Mouse (Mus musculus) intestine, postnatal 0 days (tissue): Measurements from ENCODE around the gene Pcdh9. TPM values are rescaled to one million over a fixed set of nuclear protein-coding genes. Genes with fewer than 3 reads are reported as not detected.

Source experiments
- ATAC-seq: fragments of 200-750 bp; cut with Nextera tagmentation; 2 replicates; pipeline ENCODE4 v1.8.0; 2017; ENCODE audit warnings: mild to moderate bottlenecking, moderate TSS enrichment, moderate library complexity
- H3K27ac ChIP-seq: fragments of 300-500 bp; sonication (generic); 2 replicates; pipeline ENCODE4 v1.5.1; 2014; ENCODE audit warnings: mild to moderate bottlenecking, low read depth, low read length, moderate library complexity
- H3K27me3 ChIP-seq: fragments of 300-500 bp; sonication (generic); replicated peaks from 2 replicates; pipeline ENCODE4 v1.6.1; 2014; ENCODE audit warnings: low read length, mixed read lengths; ENCODE audit not compliant: control insufficient read depth, insufficient read depth
- H3K36me3 ChIP-seq: fragments of 300-500 bp; sonication (generic); 2 replicates; pipeline ENCODE4 v1.6.1; 2014; ENCODE audit warnings: mild to moderate bottlenecking, moderate library complexity; ENCODE audit not compliant: control insufficient read depth, insufficient read depth
- H3K4me1 ChIP-seq: fragments of 300-500 bp; sonication (generic); replicated peaks from 2 replicates; pipeline ENCODE4 v1.6.1; 2014; ENCODE audit warnings: antibody characterized with exemption, low read length, mixed read lengths; ENCODE audit not compliant: control insufficient read depth, insufficient read depth
- H3K4me2 ChIP-seq: fragments of 300-500 bp; sonication (generic); replicated peaks from 2 replicates; pipeline ENCODE4 v1.6.1; 2014; ENCODE audit warnings: low read depth, mild to moderate bottlenecking, moderate library complexity
- H3K4me3 ChIP-seq: fragments of 300-500 bp; sonication (generic); 2 replicates; pipeline ENCODE4 v1.5.1; 2014; ENCODE audit warnings: low read depth, low read length
- H3K9ac ChIP-seq: fragments of 300-500 bp; sonication (generic); 2 replicates; pipeline ENCODE4 v1.6.1; 2014; ENCODE audit warnings: mild to moderate bottlenecking, low read depth, low read length
- H3K9me3 ChIP-seq: fragments of 300-500 bp; sonication (generic); 2 replicates; pipeline ENCODE4 v1.6.1; 2016; ENCODE audit warnings: mixed run types; ENCODE audit not compliant: control insufficient read depth
- CTCF ChIP-seq: sonication (generic); IDR thresholded peaks from 2 replicates; pipeline ENCODE4 v1.5.1; 2016; ENCODE audit warnings: low read depth, mild to moderate bottlenecking, control low read depth, antibody characterized with exemption, moderate library complexity
- WGBS: fragments of 180-500 bp; shearing (Covaris S2); extraction: QIAGEN DNeasy Blood & Tissue Kit; methylation state at CpG from one replicate; pipeline ENCODE4 v1.1.7; 2014; 5-methylcytosine and 5-hydroxymethylcytosine counted together
- polyA plus RNA-seq: library from polyadenylated mRNA; unstranded; fragments of >200 nt; fragmentation: Nextera tagmentation; extraction: Ambion mirVana; gene quantifications from 2 replicates; pipeline ENCODE4 v1.2.1, GENCODE M21; 2015

Gene Pcdh9
- polyA plus RNA-seq, 1 experiment from 2014 or later, result 3.6 TPM

DNA sequence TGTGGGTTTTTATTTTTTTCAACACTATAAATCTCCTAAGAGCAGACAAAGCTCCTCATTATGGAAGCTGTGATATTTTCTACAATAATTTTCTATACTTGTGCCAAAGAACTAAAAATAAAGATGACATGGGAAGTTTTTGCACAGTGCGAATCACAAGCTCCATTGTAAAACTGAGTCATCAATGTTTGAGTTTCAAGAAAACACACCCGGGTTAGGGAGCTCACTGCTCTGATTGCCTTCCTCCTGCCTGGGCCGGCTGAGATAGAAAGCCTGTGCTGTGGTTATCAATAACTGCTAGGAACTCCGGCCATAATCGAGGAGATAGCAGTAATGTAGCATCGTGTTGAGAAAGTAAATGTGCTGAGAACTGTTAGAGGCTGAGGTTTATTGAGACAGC lies 344.9 kb downstream of the Pcdh9 start:
- ATAC-seq, result no peak
- TF ChIP-seq CTCF, result no peak
- no peak overlapping the region for H3K27ac ChIP-seq
- no peaks in the 10 kb centered on the region for H3K9me3 ChIP-seq
- no peak overlapping the region for H3K9ac ChIP-seq
- no peaks in the 10 kb centered on the region for H3K4me1 ChIP-seq
- WGBS, result 40% methylated on average over 6 of the region's 6 CpGs
- no peaks in the 10 kb centered on the region for H3K27me3 ChIP-seq
- H3K36me3 ChIP-seq, result no peaks in the 10 kb centered on the region
- H3K4me2 ChIP-seq, result no peak overlapping the region
- H3K4me3 ChIP-seq, result no peak overlapping the region

DNA sequence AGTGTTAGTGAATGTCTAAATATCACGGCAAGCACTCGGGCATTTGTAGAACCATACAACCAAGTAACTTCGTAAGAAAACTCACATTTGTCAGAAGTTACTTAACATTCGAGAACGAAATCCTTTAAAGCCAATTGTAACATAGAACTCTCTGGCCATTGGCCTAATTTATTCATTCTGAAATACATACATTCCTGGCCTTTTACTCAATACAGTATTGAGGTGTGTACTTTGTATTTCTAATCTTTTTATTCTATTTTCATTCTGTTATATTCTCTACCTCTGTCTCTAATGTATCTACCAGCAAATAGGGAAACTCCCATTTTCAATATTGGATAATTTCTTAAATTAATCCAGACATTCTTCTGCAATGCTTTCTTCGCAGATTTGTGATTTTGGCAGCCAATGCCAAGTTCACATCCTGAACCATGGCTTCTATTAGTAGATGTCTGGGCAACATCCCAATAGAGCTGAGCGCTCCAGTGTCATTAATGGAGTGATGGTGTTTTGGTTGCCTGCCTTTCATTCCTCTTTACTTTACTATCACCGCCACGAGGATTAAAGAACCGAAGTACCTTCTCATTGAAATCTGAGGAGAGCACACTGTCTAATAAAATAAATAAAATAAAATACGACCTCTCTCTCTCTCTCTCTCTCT lies 346.4 kb downstream of the Pcdh9 start:
- Histone ChIP-seq H3K9ac (no peak overlapping the region), H3K4me1 (no peaks in the 10 kb centered on the region), H3K36me3 (no peaks in the 10 kb centered on the region), H3K4me2 (no peak overlapping the region), H3K9me3 (no peaks in the 10 kb centered on the region), H3K27me3 (no peaks in the 10 kb centered on the region), H3K27ac (no peak overlapping the region), H3K4me3 (no peak overlapping the region)
- 85% methylated on average over 11 of the region's 11 CpGs for WGBS
- TF ChIP-seq CTCF, result no peak
- no peak for ATAC-seq

DNA sequence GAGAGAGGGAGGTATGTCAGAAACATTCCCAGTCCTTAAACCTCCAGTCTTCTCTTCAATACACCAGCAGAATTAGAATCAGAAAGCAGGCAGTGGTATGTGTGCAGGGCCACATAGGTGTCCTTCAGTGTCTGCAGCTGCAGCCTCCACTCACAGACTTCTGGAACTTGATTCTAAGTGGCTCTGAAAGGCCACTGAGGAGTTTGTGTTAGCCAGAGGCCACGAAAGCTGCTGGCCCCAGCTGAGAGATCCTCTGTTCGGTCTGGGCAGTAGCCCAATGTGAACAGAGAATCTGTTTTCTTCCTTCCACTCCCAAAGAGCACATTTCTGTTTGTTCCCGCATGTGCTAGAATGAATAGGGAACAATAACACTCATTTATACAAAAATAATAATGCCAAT lies 346.9 kb downstream of the Pcdh9 start:
- no peaks in the 10 kb centered on the region for H3K4me1 ChIP-seq
- H3K9me3 ChIP-seq, result no peaks in the 10 kb centered on the region
- H3K27me3 ChIP-seq, result no peaks in the 10 kb centered on the region
- no peak overlapping the region for H3K9ac ChIP-seq
- 66% methylated on average over 3 of the region's 3 CpGs for WGBS
- no peak overlapping the region for H3K4me2 ChIP-seq
- H3K4me3 ChIP-seq, result no peak overlapping the region
- no peak for ATAC-seq
- no peaks in the 10 kb centered on the region for H3K36me3 ChIP-seq
- no peak overlapping the region for H3K27ac ChIP-seq
- TF ChIP-seq CTCF, result no peak

DNA sequence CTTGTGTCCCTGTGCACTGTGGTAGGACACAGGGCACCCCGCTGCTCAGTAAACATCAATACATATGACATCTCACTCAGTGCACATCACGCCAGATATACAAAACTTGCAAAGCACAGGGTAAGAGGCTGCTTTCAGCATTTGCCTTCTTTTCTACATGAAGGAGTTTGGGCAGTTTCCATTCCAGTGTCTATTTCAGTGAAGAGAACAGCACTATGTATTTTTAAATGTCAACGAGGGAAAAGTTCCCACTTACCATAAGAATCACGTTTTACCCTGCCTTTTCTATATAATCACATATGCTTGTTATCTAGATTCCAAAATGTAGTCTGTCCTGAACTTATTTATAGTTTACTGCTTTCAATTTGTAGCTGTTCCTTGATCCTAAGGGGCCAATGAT lies 355.6 kb downstream of the Pcdh9 start:
- Histone ChIP-seq H3K4me3 (no peak overlapping the region), H3K4me1 (no peaks in the 10 kb centered on the region), H3K27me3 (no peaks in the 10 kb centered on the region), H3K9ac (no peak overlapping the region), H3K27ac (no peak overlapping the region), H3K9me3 (no peaks in the 10 kb centered on the region), H3K36me3 (no peaks in the 10 kb centered on the region), H3K4me2 (no peak overlapping the region)
- TF ChIP-seq CTCF, result no peak
- 79% methylated on average over 4 of the region's 4 CpGs for WGBS
- no peak for ATAC-seq

DNA sequence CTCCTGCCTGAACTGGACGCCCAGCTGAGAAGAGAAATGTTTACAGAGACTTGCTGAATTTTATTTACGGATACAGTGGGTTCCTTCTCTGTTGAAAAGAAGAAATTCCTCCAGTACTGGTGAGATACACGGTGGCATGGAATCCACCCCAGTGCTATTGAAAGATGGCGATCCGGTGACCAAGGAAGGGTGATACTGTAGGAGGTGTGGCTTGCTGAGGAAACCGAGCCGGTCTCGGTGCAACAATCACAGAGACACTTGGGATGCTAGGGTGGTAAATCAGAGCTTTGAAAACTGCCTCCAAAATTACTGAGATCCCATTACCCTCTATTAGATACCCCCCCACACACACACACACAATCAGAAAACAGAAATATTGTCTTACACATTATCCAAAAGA lies 367.0 kb downstream of the Pcdh9 start:
- Histone ChIP-seq H3K9me3 (no peaks in the 10 kb centered on the region), H3K9ac (no peak overlapping the region), H3K4me2 (no peak overlapping the region), H3K4me3 (no peak overlapping the region), H3K36me3 (no peaks in the 10 kb centered on the region), H3K27me3 (no peaks in the 10 kb centered on the region), H3K4me1 (no peaks in the 10 kb centered on the region), H3K27ac (no peak overlapping the region)
- TF ChIP-seq CTCF, result no peak
- ATAC-seq, result no peak
- WGBS, result 63% methylated on average over 8 of the region's 8 CpGs

DNA sequence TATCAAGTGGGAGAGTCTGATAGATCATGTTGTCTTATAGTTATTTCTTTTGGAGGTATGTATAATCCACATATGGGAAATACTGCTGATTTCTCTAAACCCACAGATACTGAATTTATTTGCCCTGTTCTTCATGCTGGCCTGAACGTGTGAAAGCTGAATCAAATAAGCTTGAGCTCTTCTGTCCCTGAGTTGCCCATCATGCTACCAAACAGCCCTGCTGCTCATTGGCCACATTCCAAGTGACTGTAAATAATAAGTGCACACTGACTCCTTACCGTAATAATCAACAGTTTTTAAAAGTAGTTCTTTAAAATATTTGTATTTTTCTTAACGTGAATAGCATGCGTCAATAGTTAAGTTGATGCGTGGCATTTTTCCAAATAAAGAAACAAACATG lies 370.3 kb downstream of the Pcdh9 start:
- Histone ChIP-seq H3K27ac (no peak overlapping the region), H3K9me3 (no peaks in the 10 kb centered on the region), H3K4me3 (no peak overlapping the region), H3K27me3 (no peaks in the 10 kb centered on the region), H3K4me1 (no peaks in the 10 kb centered on the region), H3K36me3 (no peaks in the 10 kb centered on the region), H3K4me2 (no peak overlapping the region), H3K9ac (no peak overlapping the region)
- TF ChIP-seq CTCF, result no peak
- 72% methylated on average over 5 of the region's 5 CpGs for WGBS
- ATAC-seq, result no peak

DNA sequence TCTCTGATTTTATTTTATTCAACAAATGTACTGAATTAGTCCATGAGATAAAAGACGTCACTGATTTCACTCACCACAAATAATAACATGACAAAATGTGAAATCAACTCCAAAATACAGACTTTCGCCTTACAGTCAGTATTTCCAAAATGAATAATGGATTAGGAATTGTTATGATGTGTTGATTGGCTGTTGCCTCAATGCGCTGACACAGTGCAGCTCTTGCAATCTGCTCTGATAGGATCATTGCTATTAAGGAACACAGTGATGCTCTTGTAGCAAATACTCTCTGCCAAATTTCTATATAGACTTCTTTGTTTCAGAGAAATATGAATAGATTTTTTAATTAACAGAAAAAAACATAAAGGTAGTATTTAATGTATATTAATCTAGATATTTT lies 373.8 kb downstream of the Pcdh9 start:
- Histone ChIP-seq H3K36me3 (no peaks in the 10 kb centered on the region), H3K27me3 (no peaks in the 10 kb centered on the region), H3K4me3 (no peak overlapping the region), H3K4me1 (no peaks in the 10 kb centered on the region), H3K4me2 (no peak overlapping the region), H3K27ac (no peak overlapping the region), H3K9ac (no peak overlapping the region), H3K9me3 (no peaks in the 10 kb centered on the region)
- TF ChIP-seq CTCF, result no peak
- ATAC-seq, result no peak
- 88% methylated on average over 3 of the region's 3 CpGs for WGBS
